Mouse (Mus musculus): ENCODE measurements around the gene Tssk4.

Tssk4 gene

DNA sequence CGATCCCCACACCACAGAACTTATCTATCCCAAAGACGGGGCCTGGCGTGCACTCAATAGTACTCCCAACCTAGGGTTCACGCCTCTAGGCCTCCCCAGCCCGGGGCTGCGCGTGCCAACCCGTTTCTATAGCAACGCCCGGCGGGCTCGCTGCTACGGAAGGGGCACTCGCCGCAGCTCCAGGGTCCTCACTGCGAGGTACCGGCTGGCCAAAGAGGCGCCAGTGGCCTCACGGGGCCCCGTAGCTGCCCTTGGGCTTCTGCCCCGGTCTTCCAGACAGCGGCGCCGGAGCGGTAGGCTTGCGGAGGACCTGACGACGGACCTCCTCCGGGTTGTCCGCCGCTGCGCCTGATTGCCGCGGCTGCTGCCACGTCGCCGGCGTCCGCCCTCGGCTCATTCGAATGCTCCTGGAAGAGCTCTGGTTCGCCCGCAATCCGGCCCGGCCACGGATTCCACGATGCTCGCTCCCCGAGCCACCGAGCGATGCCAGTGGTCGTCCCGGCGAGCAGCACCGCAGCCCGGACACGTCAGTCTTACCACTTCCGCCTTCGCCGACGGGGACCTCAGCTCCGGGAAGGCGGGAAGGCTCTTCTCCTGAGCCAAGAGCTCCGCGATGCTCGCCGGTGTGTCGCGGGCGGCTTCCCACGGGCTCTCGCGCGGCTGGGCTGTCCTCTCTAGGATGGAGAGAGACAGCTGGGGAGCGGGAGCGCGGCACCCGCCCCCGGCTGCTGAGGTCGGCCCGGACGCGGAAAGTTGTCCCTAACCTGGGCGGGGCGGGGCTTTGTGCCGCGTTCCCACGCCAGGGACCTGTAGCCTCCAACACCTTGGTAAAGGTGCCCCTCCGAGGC lies 6.7 kb upstream of the Tssk4 start, which contains the start of gene Tm9sf1:
TSS of gene Tm9sf1 (minus strand) at position 747 of the 848 bp plus-strand sequence.
- peak; percentile 93 for DNase-seq (ENCODE audit: low spot score)

DNA sequence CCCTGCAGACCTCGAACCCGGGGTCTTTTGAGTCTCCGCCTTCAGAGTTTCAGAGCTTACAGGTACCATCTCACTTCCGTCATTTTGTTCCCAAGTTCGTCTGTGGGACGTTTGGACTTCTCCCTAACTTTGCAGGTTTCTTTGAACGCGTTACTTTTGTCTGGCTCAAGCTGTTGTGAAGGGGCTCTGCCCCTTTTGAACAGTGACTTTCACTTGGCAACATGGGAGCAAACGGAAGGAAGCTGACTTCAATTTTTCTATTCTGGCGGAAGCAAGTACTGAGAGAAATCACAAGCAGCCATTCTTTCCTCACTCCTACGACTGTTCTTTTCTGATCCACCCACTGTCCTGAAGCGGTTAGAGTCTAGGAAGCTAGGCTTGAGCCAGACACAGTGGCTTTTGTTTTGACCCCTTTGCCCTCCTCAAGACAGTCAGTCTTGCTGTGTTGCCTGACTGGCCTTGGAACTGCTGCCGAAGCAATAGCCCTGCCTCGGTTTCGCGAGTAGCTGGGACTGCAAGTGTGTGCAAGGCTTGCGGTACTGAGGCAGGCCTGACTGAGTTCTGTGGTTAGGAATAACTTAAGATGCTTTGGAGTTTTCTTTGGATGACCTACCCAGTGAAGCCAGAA lies 5.6 kb upstream of the Tssk4 start:
- DNase-seq (ENCODE audit: low spot score), result no peak

DNA sequence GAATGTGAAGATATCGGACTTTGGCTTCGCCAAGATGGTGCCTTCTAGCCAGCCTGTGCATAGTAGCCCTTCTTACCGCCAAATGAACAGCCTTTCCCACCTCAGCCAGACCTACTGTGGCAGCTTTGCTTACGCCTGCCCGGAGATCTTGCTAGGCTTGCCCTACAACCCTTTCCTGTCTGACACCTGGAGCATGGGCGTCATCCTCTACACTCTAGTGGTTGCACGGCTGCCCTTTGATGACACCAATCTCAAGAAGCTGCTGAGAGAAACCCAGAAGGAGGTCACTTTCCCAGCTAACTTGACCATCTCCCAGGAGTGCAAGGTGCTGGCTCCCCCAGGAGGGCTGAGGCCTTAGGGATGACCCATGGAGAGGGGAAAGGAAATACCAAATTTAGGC lies 1.5 kb downstream of the Tssk4 start:
- DNase-seq (ENCODE audit: low spot score), result no peak

DNA sequence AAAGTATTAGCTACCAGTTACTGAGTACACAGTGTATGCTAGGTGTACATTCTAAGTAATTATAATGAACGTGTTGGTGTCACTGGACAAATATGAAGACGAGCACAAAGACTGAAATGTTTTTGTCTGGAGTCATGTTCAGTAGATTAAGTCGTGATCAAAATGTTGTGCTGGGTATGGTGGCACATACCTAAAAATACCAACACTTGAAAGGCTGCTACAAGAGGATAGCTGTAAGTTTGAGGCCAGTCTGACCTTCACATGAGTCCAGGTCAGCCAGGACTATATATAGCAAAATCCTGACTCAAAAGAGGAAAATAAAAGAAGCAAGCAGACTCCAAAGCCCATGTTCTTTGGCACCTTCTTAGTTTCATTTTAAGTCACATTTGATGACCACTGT lies 7.0 kb downstream of the Tssk4 start:
- DNase-seq (ENCODE audit: low spot score), result no peak

DNA sequence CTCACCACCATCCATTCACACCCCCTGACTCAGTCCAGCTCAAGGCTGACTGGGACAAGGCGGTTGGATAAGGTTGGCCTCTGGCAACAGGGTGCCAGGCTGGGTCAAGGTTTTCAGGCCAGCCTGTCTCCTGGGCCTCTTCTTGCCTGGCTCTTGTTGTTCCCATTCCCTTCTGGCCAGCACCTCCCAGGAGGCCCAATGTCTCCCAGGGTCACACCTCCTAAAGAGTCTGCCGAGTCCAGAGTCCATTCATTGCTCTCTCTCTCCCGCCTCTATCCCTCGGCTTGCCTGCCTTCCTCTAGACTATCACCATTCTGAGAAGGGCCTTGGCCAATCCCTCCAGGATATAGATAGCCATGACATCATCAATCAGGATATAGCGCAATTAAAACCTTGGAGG lies 8.0 kb downstream of the Tssk4 start:
- DNase-seq (ENCODE audit: low spot score), result no peak

DNA sequence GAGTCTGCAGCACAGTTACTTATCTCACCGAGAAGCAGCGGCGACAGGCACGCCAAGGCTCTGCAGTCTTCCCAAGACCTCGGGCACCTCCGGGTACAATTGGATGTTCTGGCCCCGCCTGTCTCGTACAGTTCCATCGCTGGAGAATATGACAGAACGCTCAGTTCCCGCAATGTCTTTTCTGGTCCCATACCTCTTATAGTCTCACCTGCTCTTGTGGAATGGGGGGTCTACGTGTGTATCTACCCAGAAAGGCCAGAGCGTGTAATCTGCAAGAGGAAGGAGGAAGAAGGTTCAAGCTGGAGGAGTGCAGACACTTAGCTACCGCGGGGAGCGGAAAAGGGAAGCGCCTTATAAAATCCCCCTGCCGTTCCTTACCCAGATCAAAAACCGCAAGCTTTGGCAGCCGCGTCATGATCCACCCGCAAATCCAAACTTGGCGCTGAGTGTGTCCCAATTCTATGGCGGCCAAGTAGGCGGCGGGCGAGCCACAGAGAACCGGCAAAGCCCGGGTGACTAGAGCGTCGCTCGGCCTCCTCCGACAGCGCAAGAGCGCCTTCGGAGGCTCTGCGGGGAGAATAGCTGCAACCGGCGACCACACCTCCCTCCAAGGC lies 10.1 kb downstream of the Tssk4 start, which contains the start of gene Mdp1:
TSS of gene Mdp1 (minus strand) at position 549 of the 614 bp plus-strand sequence.
- peak; percentile 41 for DNase-seq (ENCODE audit: low spot score)

DNA sequence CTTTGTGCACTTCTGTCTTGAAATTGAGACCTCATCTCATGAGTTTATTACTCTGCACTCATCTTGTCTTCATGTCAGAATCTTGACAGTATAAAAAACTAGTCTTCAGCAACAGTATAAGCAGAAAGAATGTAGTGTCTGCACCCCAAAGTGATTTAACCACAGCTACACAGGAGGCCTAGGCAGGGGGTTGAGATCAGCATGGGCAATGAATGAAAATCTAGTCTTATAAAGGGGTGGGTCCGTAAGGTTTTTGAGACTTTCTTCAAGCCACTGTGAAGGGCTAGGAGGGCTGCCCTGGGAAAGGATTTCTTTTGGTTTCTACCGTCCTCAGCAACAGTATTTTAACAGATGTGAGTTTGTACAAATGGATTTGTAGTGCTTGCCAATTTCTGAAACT lies 10.7 kb downstream of the Tssk4 start:
- no peak for DNase-seq (ENCODE audit: low spot score)

DNA sequence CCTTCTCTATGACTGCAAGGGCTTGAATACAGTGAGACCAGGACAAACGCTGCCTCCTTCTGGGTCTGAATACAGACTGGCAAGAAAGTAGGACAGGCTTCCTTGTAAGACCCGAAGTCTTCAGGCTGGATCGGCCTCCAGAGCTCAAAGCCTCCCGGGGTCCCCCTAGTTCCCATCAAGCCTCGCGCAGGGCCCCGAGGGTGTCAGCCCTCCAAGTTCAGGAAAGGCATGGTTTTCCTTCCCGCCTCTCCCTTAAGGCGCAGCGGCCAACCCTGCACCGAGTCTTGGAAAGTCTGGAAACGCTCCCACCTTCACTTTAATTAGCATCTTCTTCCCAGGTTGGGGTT lies 21.5 kb downstream of the Tssk4 start:
- no peak for DNase-seq (ENCODE audit: low spot score)

DNA sequence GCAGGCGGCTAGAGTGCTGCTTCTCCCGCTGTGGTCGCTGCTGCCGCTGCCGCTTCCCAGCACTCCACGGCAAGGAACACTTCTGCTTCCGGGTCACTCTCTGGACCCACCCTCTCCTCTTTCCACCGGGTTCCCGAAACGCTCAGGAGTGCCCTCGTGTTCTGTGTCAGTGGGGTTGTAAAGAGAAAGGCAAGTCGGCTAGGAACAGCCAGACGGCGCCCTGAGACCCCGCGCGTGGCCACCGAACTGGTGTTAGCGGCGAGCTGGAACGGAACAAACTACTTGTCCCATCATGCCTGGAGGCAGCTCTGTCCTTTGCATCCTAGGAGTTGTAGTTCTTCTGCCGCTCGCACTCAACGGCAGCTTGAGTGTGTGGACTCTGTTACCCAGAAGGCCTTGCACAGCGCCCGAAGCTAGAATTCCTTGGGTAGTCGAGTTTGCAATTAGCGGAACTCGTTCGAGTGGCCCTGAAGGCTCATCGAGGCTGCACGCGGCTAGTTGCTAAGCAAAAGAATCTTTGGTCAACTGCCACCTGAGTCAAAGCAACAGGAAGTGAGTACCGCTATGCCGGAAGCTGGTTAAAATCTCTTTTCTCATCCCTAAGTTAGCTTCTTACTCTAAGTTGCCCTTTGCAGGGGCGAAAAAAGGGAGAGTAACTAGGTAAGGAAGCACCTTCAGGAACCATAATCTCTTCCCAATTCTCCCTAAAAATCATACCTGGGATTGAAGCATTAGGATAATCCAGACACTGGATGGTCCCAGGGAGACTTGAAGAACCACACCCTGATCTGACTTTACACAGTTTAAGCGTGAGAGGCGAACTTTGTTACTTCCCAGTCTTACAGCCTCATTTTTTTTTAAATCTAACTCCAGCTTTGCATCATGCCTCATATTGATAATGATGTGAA lies 22.1 kb downstream of the Tssk4 start, which contains the start of the genes Gmpr2 and Nedd8:
TSS of gene Gmpr2 (plus strand) at position 109 of the 908 bp plus-strand sequence.
TSS of gene Nedd8 (minus strand) at position 292 of the 908 bp plus-strand sequence.
- DNase-seq (ENCODE audit: low spot score), result peak; percentile 86

DNA sequence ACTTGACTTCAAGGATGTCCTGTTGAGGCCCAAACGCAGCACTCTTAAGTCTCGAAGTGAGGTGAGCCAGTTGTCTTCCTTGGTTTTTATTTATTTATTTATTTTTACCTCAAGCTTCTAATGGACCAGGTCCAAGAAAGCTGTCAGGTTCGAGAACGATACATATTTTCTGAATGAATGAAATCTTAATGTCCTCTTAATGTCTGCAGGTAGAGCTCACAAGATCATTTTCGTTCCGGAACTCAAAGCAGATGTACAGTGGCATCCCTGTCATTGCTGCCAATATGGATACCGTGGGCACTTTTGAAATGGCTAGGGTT lies 22.7 kb downstream of the Tssk4 start:
- no peak for DNase-seq (ENCODE audit: low spot score)

DNA sequence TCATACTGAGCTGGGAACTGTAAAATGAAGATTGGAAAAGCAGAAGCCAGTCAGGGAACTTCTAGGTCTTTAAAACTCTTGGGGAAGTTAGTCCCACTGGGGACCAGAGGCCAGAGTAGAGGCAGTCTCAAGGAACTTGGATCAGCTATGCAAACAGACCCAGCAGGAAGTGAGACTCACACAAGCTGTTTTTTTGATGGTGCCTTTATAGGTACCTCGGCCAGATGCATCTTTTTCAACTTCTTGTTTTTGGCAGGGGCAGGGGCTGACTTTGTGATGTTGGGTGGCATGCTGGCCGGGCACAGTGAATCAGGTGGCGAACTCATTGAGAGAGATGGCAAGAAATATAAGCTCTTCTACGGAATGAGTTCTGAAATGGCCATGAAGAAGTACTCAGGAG lies 27.6 kb downstream of the Tssk4 start:
- no peak for DNase-seq (ENCODE audit: low spot score)

DNA sequence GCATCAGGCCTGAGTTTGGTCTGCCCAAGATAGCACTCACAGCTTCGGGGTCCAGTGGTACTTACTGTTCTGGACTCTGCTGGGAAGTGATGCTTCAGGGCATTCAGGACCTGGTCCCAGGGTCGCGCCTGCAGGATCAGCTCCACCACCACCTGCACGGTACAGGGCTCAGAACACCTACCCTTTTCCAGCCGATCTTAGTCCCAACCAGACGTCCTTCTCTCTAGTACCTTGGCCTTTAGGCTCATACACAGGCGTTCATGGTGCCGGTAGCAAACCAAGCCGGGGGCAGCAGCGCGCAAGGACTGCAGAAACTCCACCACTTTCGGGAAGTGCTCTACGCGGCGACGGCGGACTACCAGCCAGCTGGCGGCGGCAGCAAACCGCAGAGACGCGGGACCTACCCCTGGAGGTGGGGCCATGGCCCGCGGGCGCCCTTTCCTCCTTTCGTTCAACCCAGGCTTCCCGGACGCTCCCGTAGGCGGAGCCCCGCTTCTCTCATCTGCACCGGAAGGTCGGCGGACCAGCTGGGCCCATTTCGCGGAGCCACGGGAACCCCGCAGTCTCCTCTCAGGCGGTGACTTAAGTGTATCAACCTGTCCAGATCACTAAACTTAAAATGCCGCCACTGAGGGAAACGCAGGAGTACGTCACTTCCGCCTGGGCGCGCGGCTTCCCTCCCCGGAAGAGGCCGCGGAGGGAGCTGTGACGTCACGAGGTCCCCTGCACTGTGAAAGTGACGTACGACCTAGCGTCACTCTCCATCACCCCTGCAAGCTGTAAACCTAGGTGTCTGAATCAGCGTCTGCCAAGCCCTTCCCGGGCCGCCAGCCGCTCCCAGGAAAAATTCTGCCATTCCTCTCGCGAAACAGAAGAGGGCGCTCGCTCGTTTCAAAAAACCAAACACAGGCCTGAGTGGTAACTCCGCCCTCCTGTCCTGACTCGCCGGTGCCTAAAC lies 31.5 kb downstream of the Tssk4 start, which contains the start of gene Tinf2:
TSS of gene Tinf2 (minus strand) at position 661 of the 958 bp plus-strand sequence.
- peak; percentile 84 for DNase-seq (ENCODE audit: low spot score)

DNA sequence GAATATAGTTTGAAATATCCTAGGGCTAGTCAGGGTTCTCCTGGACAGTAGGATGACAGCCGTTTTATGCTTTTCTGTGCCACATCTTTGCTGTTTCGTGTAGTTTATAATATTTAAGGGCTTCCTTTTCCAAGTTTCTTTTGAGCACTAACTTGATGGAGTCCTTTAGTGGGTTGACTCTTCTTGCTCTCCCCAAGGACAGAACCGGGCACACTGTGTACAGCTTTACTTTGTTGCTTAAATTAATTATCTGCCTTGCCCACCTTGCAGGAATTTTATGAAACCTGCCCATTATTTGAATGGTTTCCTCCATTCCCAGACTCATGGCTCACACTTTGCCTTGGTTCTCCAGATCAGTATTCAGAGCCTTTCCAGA lies 32.1 kb downstream of the Tssk4 start:
- DNase-seq (ENCODE audit: low spot score), result no peak

DNA sequence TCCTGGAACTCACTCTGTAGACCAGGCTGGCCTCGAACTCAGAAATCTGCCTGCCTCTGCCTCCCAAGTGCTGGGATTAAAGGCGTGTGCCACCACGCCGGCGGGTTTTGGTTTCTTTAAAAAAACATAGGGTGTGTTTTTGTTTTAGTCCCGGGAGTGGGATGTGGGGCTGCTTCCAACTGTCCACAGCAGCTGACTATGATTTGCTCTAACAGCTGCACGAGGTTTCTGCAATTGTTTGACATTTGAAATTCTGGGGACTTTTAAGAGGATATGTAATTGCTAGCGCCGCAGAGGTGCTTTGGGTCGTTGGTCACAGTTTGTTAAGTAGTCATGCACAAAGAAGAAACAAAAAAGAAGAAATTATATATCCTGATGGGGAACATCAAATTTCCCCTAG lies 39.4 kb downstream of the Tssk4 start:
- DNase-seq (ENCODE audit: low spot score), result no peak

DNA sequence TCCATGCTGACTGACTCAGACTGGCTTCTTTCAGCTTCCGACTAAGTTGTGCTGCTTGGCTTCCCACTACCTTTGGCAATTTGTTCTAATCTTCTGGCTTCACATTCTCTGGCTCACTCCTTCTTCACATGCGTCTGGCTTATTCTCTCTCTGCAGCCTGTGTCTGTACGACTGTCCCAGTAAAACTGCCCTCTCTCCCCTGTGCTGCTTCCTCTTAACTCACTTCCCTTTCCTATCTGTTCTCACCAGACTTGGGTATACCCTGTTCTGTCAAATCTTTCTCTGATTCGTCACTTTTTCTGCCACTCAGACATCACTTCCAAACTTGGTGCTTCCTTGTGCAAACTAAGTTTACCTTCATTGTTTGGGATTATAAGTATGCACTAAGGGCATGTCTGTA lies 47.2 kb downstream of the Tssk4 start:
- no peak for DNase-seq (ENCODE audit: low spot score)

DNA sequence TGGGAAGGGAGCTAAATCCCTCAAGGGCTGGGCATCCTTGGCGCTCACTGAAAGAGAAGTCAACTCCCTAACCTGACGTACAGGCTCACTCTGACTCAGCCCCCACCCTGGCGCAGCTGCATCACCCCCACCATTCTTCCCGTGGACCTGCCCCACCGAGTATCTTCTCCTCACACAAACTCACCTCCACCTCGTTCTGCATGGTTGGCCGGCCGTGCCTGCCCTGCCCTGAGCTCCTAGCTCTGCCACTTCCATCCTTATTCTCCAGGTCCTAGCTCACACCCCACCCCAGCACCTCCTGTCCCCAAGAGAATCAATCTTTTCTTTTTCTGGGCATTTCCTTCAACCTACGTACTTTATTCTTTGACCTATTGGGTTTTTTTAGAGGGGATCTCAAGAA lies 51.1 kb downstream of the Tssk4 start:
- no peak for DNase-seq (ENCODE audit: low spot score)

All from ovary, postnatal 10 days (tissue).